Mouse (Mus musculus): ENCODE data around the gene Tbc1d2. TPM values are rescaled to one million over a fixed set of nuclear protein-coding genes. Genes with fewer than 3 reads are reported as not detected.
"Not testable (repeated sequence)": the region's sequence is repeated elsewhere in the genome, so short reads cannot be mapped to it uniquely, and the experiment has no call there.

Tbc1d2 gene
- polyA plus RNA-seq, 2 experiments from 2014 or later = 0.18 to 0.58 TPM

- not testable (repeated sequence) for ATAC-seq
Measured at GRCm38 (mm10) chr4:46575509-46576284, 74.3 kb downstream of the Tbc1d2 start.

DNA sequence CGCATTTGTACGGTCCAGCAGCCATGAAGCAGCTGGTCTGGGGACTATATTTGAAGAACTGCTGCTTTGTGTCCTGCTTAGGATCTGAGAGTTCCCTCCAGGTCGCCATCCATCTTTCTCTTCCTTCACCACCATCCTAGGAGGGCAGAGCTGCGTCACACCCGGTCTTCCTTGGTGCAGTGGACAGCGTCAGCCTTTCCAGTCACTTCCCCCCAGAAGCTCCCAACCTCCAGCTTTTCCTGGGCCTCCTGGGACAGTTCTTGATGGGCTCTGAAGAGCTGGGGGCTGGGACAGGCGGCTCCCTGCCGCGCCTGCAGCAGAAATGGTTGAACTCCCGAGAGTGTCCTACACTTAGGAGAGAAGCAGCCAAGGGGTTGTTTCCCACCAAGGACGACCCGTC, 75.2 kb downstream of the Tbc1d2 start:
- no peak for ATAC-seq

- no peak for ATAC-seq
Measured at GRCm38 (mm10) chr4:46574024-46574753, 75.8 kb downstream of the Tbc1d2 start.

- ATAC-seq = peak; percentile 33
Measured at GRCm38 (mm10) chr4:46572616-46573015, 77.4 kb downstream of the Tbc1d2 start.

DNA sequence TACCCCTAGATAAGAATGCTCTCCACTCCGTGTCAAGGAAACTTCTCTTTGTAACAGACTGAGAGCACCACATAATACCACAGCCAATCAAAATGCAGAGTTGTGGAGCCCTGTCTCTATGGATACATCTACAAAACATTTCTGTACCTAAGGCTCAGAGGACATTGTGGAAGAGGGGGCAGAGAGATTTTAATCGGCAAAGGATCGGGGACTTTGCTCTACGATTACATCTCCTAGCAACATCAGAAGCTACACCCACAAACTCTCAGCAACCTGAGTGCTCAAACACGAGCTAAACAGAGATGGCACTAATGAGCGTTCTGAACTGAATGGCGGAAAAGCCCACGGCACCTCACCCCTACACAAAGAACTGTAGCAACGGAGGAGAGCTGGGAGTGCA, 78.3 kb downstream of the Tbc1d2 start:
- peak; percentile 29 for ATAC-seq

GRCm38 (mm10) chr4:46569671-46570070, 80.3 kb downstream of the Tbc1d2 start:
- ATAC-seq = no peak

DNA sequence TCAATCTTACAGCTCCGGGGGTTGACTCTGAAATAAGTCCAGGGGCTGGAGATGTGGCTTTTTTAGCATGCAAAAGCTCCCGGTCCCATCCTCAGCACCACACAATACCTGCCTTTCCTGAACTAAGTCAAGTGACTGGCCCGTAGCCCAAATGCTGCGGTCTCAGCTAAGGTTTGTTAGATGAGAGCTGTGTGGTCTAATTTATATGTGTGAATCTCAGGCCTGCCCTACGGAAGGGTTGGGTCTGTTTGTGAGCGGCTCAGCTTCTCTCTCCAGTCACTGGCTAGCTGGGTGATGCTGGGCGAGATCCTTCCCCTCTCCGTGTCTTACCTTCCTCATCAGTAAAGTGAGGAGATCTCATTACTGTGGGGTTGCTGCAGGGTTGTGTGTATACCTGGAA, 81.8 kb downstream of the Tbc1d2 start:
- no peak for ATAC-seq

- ATAC-seq = peak; percentile 61
Measured at GRCm38 (mm10) chr4:46566931-46567671, 82.9 kb downstream of the Tbc1d2 start.

GRCm38 (mm10) chr4:46565393-46565955, 84.5 kb downstream of the Tbc1d2 start:
- peak; percentile 17 for ATAC-seq

DNA sequence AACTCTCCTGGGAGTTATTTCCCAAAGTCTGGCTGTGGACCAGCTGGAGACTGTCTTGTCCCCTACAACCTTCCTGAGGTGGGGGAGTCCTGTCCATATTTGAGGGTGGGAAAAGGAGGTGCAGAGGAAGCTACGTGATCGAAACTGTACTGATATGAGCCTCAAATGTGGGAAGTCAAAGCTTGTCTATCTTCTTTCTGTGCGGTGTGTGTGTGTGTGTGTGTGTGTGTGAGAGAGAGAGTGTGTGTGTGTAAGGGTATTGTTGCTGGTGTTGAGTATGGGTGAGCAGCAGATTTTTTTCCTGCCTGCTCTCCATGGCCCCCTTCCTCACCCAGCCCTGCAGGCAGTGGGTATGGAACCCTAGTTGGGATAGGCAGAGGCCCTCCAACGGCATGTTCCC, 85.8 kb downstream of the Tbc1d2 start:
- ATAC-seq = no peak

DNA sequence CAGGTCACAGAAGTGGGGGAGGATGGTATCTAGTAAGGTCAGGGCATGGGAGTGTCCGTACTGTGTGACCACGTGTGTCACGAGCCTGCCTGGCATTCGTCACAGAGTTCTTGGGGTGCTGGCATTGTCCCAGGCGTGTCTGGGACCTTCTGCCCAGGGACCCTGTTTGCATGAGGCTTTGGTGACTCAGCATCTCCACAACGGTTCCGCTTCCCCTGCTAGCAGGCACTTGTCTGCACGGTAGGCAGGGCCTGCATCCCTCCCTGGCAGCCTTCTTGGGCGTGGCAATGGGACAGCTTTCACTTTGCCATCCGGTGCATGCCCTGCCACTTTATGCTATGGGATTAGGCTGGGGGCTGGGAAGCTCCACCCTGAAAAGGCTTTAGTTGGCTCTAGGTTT, 86.2 kb downstream of the Tbc1d2 start:
- ATAC-seq = peak; percentile 18

GRCm38 (mm10) chr4:46562841-46563240, 87.2 kb downstream of the Tbc1d2 start:
- no peak for ATAC-seq

DNA sequence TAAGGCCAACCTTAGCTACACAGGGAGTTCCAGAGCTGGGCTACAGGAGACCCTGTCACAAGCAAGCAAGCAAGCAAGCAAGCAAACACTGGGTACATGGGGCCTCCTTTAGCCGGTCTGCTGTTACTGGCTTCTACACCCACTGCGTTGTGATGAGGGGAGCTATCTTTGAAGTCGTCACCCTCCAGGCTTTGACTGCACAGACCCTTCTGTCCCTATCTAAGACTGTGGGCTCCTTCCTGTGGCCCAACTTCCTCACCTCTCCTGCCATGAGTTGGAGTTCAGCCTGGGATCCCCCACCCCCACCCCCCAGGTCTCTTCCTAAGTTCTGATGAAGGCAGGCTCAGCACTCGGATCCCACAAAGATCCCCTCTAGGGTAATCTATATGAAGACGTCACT, 88.0 kb downstream of the Tbc1d2 start:
- ATAC-seq = no peak

DNA sequence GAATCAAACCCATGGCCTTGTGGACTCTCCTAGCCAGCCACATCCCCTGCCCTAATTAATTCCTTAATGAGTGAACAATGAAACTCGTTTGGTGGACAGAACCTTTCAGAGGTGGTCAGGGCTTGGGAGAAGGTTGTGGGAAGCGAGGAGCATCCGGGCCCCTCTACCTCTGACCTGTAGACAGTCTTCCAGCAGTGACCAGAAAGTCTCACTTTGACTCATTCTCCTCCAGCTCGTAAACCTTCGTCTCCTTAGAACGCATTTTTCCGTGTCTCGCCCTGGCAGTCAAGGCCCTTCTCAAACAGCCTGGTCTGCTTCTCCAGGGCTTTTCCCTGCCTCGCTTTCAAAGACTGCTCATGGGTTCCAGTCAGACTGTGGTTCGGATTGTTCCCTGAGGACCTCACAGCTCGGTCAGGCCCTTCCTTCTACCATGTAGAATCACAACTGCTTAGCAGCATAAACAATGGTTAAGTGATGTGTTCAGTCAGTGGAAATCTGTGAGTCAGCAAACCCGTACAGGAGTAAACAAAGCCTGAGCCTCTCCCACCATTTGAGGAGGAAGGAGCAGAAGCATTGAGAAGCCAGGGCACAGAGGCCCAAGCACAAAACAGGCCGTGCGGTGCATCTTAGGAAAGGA, 89.8 kb downstream of the Tbc1d2 start:
- ATAC-seq = peak; percentile 28

DNA sequence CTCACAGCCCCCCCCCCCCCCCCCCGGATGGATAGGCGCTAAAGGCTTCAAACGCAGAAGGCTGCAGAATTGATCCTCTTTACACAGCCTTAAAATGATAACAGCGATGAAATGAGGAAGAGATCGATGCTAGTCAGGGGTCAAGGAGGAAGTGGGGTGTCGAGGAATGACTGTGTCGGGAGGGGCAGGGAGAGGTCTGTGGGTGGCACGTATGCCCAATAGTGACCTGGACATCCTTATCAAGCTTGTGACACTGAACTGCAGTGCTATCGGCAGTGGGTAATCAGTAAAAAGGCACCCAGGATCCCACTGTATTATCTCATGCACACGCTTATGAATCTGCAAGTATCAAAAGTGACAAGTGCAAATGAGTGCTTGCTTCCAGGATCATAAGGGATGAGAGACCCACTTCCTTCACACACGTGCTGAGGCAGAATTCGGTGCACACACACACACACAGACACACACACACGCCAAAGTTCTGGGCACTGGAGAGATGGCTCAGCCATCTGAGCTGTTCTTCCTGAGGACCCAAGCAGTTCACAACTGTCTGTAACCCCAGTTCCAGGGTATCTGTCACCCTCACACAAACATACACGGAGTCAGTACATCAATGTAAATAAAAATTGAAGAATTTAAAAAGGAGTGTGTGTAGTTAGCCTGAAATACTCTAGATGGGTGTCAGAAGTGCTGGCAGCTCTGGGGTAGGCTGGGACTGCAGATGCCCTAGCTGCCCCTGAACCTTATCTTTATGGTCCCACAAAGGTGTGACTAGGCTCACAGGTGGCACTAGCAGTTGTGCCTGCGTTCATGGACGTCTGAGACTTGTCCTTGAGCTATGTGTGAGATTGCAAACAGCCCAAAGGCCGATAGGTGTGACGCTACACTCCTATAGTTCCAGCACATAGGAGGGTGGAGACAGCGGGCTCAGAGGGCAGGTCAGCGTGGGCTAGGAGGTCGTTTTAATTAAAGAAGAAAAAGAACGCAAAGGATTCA, 91.0 kb downstream of the Tbc1d2 start:
- no peak for ATAC-seq

DNA sequence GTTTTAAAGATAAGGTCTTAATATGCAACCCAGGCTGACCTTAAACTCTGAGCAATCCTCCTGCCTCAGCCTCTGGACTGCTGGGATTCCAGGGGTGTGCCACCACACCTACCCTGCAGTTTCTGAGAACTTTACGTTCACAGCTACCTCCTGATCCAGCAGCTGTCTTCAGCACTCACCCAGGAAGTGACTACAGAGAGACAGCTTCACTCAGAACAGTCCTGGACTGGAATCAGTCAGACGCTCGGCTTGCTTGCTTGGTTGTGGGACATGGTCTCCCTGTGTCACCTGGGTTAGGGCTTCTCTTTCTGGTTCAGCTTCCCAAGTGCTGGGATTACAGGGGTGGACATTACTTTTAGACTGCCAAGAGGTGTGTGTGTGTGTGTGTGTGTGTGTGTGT, 93.1 kb downstream of the Tbc1d2 start:
- peak; percentile 63 for ATAC-seq

DNA sequence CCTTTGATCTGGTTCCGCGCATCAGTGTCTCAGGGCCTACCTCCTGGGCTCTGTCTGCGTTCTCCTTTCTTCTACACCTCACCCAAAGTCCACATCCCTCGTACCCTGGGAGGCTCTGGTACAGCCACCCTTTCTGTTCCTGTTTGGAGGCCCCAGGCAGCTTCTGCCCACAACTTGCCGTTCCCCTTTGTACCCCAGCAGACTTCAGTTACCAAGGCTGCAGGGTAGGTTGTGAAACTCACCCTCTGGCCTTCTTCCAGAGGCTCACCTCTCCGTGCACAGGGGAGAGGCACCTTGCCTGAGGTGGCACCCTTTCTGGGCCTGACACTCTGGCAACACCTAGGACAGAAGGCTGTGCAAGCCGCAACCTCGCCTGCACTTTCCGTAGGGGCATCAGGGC, 94.2 kb downstream of the Tbc1d2 start:
- no peak for ATAC-seq
